Mouse (Mus musculus) forebrain, embryonic 11.5 days (tissue): Measurements from ENCODE around the gene Kcnip2. TPM values are rescaled to one million over a fixed set of nuclear protein-coding genes. Genes with fewer than 3 reads are reported as not detected.
A peak's percentile ranks its signal among the peaks of the same experiment; 100 is the strongest.

Experiments
- ATAC-seq: fragments of 200-750 bp; cut with Nextera tagmentation; replicated peaks from 2 replicates; pipeline ENCODE4 v1.8.0; 2017; ENCODE audit warnings: moderate TSS enrichment; ENCODE audit not compliant: low FRiP score
- DNase-seq: peaks from one replicate; pipeline ENCODE4 v3.0.0-alpha.2; 2017; ENCODE audit warnings: low spot score
- H3K27ac ChIP-seq: fragments of 300-500 bp; sonication (generic); 2 replicates; pipeline ENCODE4 v1.5.1; 2014; ENCODE audit warnings: low read depth, low read length
- H3K27me3 ChIP-seq: fragments of 300-500 bp; sonication (generic); 2 replicates; pipeline ENCODE4 v1.6.1; 2014; ENCODE audit warnings: mild to moderate bottlenecking, low read length, mixed read lengths; ENCODE audit not compliant: control insufficient read depth, insufficient read depth
- H3K36me3 ChIP-seq: fragments of 300-500 bp; sonication (generic); 2 replicates; pipeline ENCODE4 v1.6.1; 2014; ENCODE audit warnings: mild to moderate bottlenecking, low read length, moderate library complexity, mixed read lengths; ENCODE audit not compliant: control insufficient read depth, insufficient read depth
- H3K4me1 ChIP-seq: fragments of 300-500 bp; sonication (generic); replicated peaks from 2 replicates; pipeline ENCODE4 v1.6.1; 2014; ENCODE audit warnings: low read length, mixed read lengths; ENCODE audit not compliant: control insufficient read depth, insufficient read depth
- H3K4me2 ChIP-seq: fragments of 300-500 bp; sonication (generic); 2 replicates; pipeline ENCODE4 v1.6.1; 2014; ENCODE audit warnings: low read depth, mild to moderate bottlenecking, low read length, moderate library complexity, mixed read lengths; ENCODE audit not compliant: severe bottlenecking
- H3K4me3 ChIP-seq: fragments of 300-500 bp; sonication (generic); 2 replicates; pipeline ENCODE4 v1.5.1; 2014; ENCODE audit warnings: low read depth, low read length
- H3K9ac ChIP-seq: fragments of 300-500 bp; sonication (generic); 2 replicates; pipeline ENCODE4 v1.6.1; 2014; ENCODE audit warnings: low read length
- H3K9me3 ChIP-seq: fragments of 300-500 bp; sonication (generic); 2 replicates; pipeline ENCODE4 v1.6.1; 2016; ENCODE audit warnings: low read length, mixed read lengths; ENCODE audit not compliant: control insufficient read depth
- WGBS: fragments of 180-500 bp; shearing (Covaris S2); extraction: QIAGEN DNeasy Blood & Tissue Kit; methylation state at CpG from one replicate; pipeline ENCODE4 v1.1.7; 2014; 5-methylcytosine and 5-hydroxymethylcytosine counted together
- polyA plus RNA-seq: library from polyadenylated mRNA; unstranded; fragments of >200 nt; fragmentation: Nextera tagmentation; extraction: Ambion mirVana; gene quantifications from 2 replicates; pipeline ENCODE4 v1.2.1, GENCODE M21; 2014

Kcnip2 gene
- polyA plus RNA-seq, 1 experiment from 2014 or later: 0.76 TPM

GRCm38 (mm10) chr19:45782315-45783001 lies 33.4 kb downstream of the Kcnip2 start:
- Histone ChIP-seq H3K27ac (peak overlapping the region; percentile 97), H3K36me3 (no peaks in the 10 kb centered on the region; the same call in 1 of the 2 replicates), H3K9ac (peak overlapping the region; percentile 90), H3K9me3 (no peaks in the 10 kb centered on the region), H3K4me1 (peaks cover 8% of the 10 kb centered on the region; the same call in 1 of the 2 replicates), H3K27me3 (no peaks in the 10 kb centered on the region), H3K4me2 (peak overlapping the region; percentile 75), H3K4me3 (peak overlapping the region; percentile 89)
- ATAC-seq (peak; percentile 57; the same call in 1 of the 2 replicates), DNase-seq (peak; percentile 85)
- WGBS: under 1% methylated on average over 34 of the region's 36 CpGs

GRCm38 (mm10) chr19:45781676-45782075 lies 34.2 kb downstream of the Kcnip2 start:
- no peaks in the 10 kb centered on the region; the same call in 1 of the 2 replicates for H3K36me3 ChIP-seq
- H3K9ac ChIP-seq: no peak overlapping the region
- no peaks in the 10 kb centered on the region for H3K9me3 ChIP-seq
- H3K4me2 ChIP-seq: peak overlapping the region; percentile 75
- DNase-seq (peak; percentile 40), ATAC-seq (no peak)
- H3K4me1 ChIP-seq: peaks cover 8% of the 10 kb centered on the region; the same call in 1 of the 2 replicates
- no peaks in the 10 kb centered on the region for H3K27me3 ChIP-seq
- H3K27ac ChIP-seq: no peak overlapping the region
- 67% methylated on average over 8 of the region's 8 CpGs for WGBS
- peak overlapping the region; percentile 89 for H3K4me3 ChIP-seq

- H3K27me3 ChIP-seq: no peaks in the 10 kb centered on the region
- H3K4me1 ChIP-seq: peaks cover 8% of the 10 kb centered on the region; the same call in 1 of the 2 replicates
- WGBS: 93% methylated on average over 13 of the region's 13 CpGs
- H3K4me2 ChIP-seq: no peak overlapping the region
- H3K36me3 ChIP-seq: peaks cover 6% of the 10 kb centered on the region; the same call in 1 of the 2 replicates
- no peak overlapping the region for H3K9ac ChIP-seq
- DNase-seq (no peak), ATAC-seq (no peak)
- no peak overlapping the region for H3K27ac ChIP-seq
- no peak overlapping the region for H3K4me3 ChIP-seq
- H3K9me3 ChIP-seq: no peaks in the 10 kb centered on the region
Observed at GRCm38 (mm10) chr19:45780350-45780915, 35.4 kb downstream of the Kcnip2 start.

- H3K9ac ChIP-seq: no peak overlapping the region
- H3K27ac ChIP-seq: no peak overlapping the region
- H3K9me3 ChIP-seq: no peaks in the 10 kb centered on the region
- no peak overlapping the region for H3K4me3 ChIP-seq
- 74% methylated on average over 2 of the region's 2 CpGs for WGBS
- peaks cover 2% of the 10 kb centered on the region; the same call in 1 of the 2 replicates for H3K4me1 ChIP-seq
- no peak overlapping the region for H3K4me2 ChIP-seq
- ATAC-seq (no peak), DNase-seq (no peak)
- no peaks in the 10 kb centered on the region for H3K27me3 ChIP-seq
- H3K36me3 ChIP-seq: peaks cover 14% of the 10 kb centered on the region; the same call in 1 of the 2 replicates
Observed at GRCm38 (mm10) chr19:45775486-45775885, 40.4 kb downstream of the Kcnip2 start.

GRCm38 (mm10) chr19:45771501-45771900 lies 44.4 kb downstream of the Kcnip2 start:
- Histone ChIP-seq H3K4me3 (no peak overlapping the region), H3K27ac (no peak overlapping the region), H3K27me3 (no peaks in the 10 kb centered on the region), H3K9ac (no peak overlapping the region), H3K4me2 (no peak overlapping the region), H3K36me3 (peaks cover 37% of the 10 kb centered on the region), H3K9me3 (no peaks in the 10 kb centered on the region), H3K4me1 (no peaks in the 10 kb centered on the region)
- no peak for DNase-seq
- no peak for ATAC-seq
- WGBS: 93% methylated on average over 5 of the region's 5 CpGs

GRCm38 (mm10) chr19:45760810-45761209 lies 55.1 kb downstream of the Kcnip2 start:
- Histone ChIP-seq H3K36me3 (peaks cover 42% of the 10 kb centered on the region), H3K4me2 (no peak overlapping the region), H3K9me3 (no peaks in the 10 kb centered on the region), H3K4me3 (no peak overlapping the region), H3K9ac (no peak overlapping the region), H3K27ac (no peak overlapping the region), H3K4me1 (no peaks in the 10 kb centered on the region), H3K27me3 (no peaks in the 10 kb centered on the region)
- ATAC-seq (no peak), DNase-seq (peak; percentile 15)
- 93% methylated on average over 3 of the region's 3 CpGs for WGBS

GRCm38 (mm10) chr19:45758671-45759070 lies 57.2 kb downstream of the Kcnip2 start:
- no peak overlapping the region for H3K4me2 ChIP-seq
- H3K9ac ChIP-seq: no peak overlapping the region
- H3K4me1 ChIP-seq: no peaks in the 10 kb centered on the region
- no peak overlapping the region for H3K4me3 ChIP-seq
- H3K36me3 ChIP-seq: peaks cover 37% of the 10 kb centered on the region
- H3K27ac ChIP-seq: no peak overlapping the region
- H3K9me3 ChIP-seq: no peaks in the 10 kb centered on the region
- DNase-seq: peak; percentile 13
- H3K27me3 ChIP-seq: no peaks in the 10 kb centered on the region
- WGBS: 97% methylated on average over 5 of the region's 5 CpGs
- no peak for ATAC-seq

- WGBS: 93% methylated on average over 3 of the region's 3 CpGs
- ATAC-seq (no peak), DNase-seq (no peak)
Observed at GRCm38 (mm10) chr19:45753551-45753950, 62.3 kb downstream of the Kcnip2 start.

More at GRCm38 (mm10) chr19:45753551-45753950, 62.3 kb downstream of the Kcnip2 start:
- H3K4me2 ChIP-seq: no peak overlapping the region
- peaks cover 3% of the 10 kb centered on the region; the same call in 1 of the 2 replicates for H3K4me1 ChIP-seq
- H3K9me3 ChIP-seq: no peaks in the 10 kb centered on the region
- no peaks in the 10 kb centered on the region for H3K27me3 ChIP-seq
- no peak overlapping the region for H3K27ac ChIP-seq
- H3K9ac ChIP-seq: no peak overlapping the region
- peaks cover 25% of the 10 kb centered on the region for H3K36me3 ChIP-seq
- H3K4me3 ChIP-seq: no peak overlapping the region
